Mouse (Mus musculus) neutrophil, adult 65 days (primary cell): ENCODE results near the gene Olfr1047. TPM values are rescaled to one million over a fixed set of nuclear protein-coding genes. Genes with fewer than 3 reads are reported as not detected.

Experiments used
- total RNA-seq: library from RNA; stranded (reverse); gene quantifications from 2 replicates; pipeline ENCODE4 v1.2.4, GENCODE M21; 2023

Gene Olfr1047
- not detected in 2 replicates for total RNA-seq

DNA sequence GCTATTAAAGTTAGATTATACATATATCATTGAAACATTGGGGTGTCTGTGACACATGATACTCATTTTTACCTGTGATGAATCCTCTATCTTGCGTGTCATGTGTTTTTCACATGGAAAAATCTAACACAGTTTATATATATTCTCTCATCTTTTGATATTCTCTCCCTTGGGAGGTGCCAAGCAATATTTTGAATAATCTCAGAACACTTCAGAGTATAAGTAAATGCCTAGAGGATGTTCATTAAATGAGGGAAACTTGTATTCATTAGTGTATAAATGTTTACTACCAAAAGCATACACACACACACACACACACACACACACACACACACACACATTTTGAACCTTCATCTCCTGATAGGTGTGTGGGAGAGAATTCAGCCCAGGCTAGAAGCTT, at the start of gene Olfr1047:
Gene Olfr1047 (minus strand): TSS at position 101 of the 400 bp plus-strand sequence.

DNA sequence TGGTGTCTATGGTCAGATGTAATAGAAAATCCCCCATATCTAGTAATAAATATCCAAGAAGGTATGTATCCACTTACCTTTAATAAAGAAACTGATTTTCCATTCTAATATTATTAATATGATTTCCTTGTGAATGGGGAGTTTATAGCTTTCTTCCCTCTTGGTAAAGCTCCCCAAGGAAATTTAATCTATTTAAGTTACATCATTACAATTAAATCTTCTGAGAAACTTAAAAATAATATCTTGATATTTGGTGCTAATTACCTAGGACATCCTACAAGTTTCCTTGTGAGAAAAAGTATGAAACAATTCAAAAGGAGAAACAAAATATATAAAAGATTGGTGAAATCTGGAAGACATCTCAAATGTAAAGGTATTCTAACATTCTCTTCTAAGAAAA, 47.8 kb upstream of the Olfr1047 start, which contains the start of gene Olfr1051:
Gene Olfr1051 (minus strand): TSS at position 101 of the 400 bp plus-strand sequence.

DNA sequence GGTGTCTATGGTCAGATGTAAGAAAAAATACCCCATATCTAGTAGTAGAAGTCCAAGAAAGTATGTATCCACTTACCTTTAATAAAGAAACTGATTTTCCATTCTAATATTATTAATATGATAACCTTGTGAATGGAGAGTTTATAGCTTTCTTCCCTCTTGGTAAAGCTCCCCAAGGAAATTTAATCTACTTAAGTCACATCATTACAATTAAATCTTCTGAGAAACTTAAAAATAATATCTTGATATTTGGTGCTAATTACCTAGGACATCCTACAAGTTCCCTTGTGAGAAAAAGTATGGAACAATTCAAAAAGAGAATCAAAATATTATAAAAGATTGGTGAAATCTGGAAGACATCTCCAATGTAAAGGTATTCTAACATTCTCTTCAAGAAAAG, 27.0 kb upstream of the Olfr1047 start, which contains the start of gene Olfr1049:
Gene Olfr1049 (minus strand): TSS at position 101 of the 400 bp plus-strand sequence.

DNA sequence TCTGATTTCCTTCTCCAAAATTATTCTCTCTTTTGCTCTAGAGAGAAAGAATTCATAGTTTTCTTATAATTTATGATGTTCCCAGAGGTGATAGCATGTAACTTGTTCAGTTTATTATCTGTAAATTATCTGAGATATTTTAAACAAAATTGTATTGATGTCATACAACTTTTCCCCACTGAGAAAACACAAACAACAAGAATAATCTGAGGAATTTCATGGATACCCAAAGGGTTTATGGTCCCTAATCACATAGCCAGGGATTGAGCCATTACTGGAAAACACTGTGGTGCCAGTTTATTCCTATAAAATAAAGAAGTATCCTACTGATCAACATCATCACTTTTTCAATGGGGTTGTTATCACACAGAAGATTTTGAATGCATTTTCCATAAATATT, 9.0 kb upstream of the Olfr1047 start, which contains the start of gene Olfr1048:
Gene Olfr1048 (minus strand): TSS at position 101 of the 400 bp plus-strand sequence.

DNA sequence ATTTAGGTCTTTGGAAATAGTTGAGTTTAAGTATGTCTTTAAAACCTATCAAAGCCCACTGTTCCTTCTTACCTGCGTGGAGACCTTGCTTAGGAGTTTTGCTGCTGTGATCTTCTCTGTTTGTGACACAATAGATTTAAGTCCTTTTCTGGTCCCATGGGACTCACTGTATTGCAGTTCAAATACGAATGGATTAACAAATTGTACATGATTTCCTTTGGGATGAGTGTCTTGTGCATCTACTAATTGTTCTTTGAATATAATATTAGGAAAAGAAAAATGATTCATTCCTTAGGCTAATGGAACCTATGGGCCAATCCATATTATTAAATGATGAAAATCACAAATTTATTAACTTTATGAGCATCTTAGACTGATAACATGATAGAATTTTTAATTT, 12.0 kb downstream of the Olfr1047 start, which contains the start of gene Olfr1046:
Gene Olfr1046 (minus strand): TSS at position 101 of the 400 bp plus-strand sequence.

DNA sequence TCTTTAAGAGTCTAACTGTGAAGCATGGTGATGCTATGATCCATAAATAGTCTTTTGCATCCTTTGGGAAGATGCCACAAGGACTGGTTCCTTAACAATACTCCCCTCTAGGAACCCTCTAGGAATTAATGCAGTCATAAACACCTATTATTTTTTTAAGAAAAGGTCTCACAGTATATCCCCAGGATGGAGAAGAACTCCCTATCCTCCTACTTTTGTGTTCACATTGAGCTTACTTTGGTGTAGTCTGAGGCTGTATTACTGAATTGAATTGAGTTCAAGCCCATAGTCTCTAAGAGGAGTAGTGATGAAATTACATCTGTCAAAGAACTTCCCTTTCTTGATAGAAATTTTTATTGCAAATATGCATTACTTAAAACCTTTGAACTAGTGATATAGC, 28.3 kb downstream of the Olfr1047 start, which contains the start of gene Olfr1045:
Gene Olfr1045 (minus strand): TSS at position 101 of the 400 bp plus-strand sequence.

DNA sequence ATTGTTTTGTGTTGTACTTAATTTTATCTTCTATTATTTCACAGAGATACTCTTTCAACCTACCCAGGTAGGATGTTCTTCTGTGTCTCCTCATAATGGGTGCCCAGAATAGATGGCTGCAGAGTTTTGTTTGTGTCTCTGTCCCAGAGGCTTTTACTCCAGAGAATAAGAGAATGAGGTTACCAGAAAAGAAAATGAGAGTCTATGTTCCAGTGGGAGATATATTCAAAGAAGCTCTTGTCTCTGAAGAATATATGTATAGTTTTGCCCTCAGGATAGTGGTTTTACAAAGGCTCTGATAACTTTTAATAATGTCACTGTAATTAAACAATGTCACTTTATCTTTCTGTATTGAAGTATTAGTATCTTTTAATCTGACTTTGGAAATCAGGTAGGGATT, 45.6 kb downstream of the Olfr1047 start, which contains the start of gene Olfr52:
Gene Olfr52 (minus strand): TSS at position 101 of the 400 bp plus-strand sequence.

DNA sequence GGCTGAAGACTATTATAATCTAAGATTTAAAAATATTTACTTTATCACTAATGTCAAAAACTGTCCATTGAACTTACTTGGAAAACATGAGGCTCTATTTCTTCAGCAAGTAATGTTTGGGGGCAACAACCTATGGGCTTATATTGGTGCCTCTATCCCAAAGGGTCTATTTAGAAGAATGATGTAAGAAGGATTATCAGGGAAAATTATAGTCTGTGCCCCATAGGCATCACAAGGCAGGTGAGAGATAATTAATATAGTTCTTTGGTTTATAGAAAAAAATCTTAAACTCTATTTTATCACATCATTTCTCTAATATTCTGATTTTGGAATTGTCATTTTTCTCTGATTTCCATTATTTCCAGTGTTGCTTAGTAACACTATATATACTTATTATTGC, 53.5 kb downstream of the Olfr1047 start, which contains the start of gene Olfr1044:
Gene Olfr1044 (minus strand): TSS at position 101 of the 400 bp plus-strand sequence.

Other genes starting within 250 kb of the Olfr1047 start
- gene Olfr1031, start 241.1 kb downstream of the Olfr1047 start, total RNA-seq: not detected in 2 replicates
- not detected in 2 replicates for gene Olfr1032, start 225.9 kb downstream of the Olfr1047 start, total RNA-seq
- gene Olfr1033, start 210.8 kb downstream of the Olfr1047 start, total RNA-seq: not detected in 2 replicates
- not detected in 2 replicates for gene Olfr1034, start 185.5 kb downstream of the Olfr1047 start, total RNA-seq
- not detected in 2 replicates for gene Olfr1036, start 157.4 kb downstream of the Olfr1047 start, total RNA-seq
- not detected in 2 replicates for gene Olfr1037, start 144.0 kb downstream of the Olfr1047 start, total RNA-seq
- not detected in 2 replicates for gene Olfr1039, start 95.5 kb downstream of the Olfr1047 start, total RNA-seq
- not detected in 2 replicates for gene Olfr1040, start 84.7 kb downstream of the Olfr1047 start, total RNA-seq
- not detected in 2 replicates for gene Olfr1042, start 69.6 kb downstream of the Olfr1047 start, total RNA-seq
- not detected in 2 replicates for gene Olfr1043, start 63.9 kb downstream of the Olfr1047 start, total RNA-seq
- gene Olfr1044, start 53.6 kb downstream of the Olfr1047 start, total RNA-seq: not detected in 2 replicates
- gene Olfr52, start 45.7 kb downstream of the Olfr1047 start, total RNA-seq: not detected in 2 replicates
- not detected in 2 replicates for gene Olfr1045, start 28.4 kb downstream of the Olfr1047 start, total RNA-seq
- not detected in 2 replicates for gene Olfr1046, start 12.1 kb downstream of the Olfr1047 start, total RNA-seq
- gene Olfr1048, start 8.9 kb upstream of the Olfr1047 start, total RNA-seq: not detected in 2 replicates
- not detected in 2 replicates for gene Olfr1049, start 26.9 kb upstream of the Olfr1047 start, total RNA-seq
- not detected in 2 replicates for gene Olfr1051, start 47.7 kb upstream of the Olfr1047 start, total RNA-seq
- not detected in 2 replicates for gene Olfr1052, start 61.1 kb upstream of the Olfr1047 start, total RNA-seq
- not detected in 2 replicates for gene Olfr1053, start 83.9 kb upstream of the Olfr1047 start, total RNA-seq
- gene Olfr1054, start 104.0 kb upstream of the Olfr1047 start, total RNA-seq: not detected in 2 replicates
- gene Olfr1055, start 118.9 kb upstream of the Olfr1047 start, total RNA-seq: not detected in 2 replicates
- gene Olfr1056, start 131.1 kb upstream of the Olfr1047 start, total RNA-seq: not detected in 2 replicates
- not detected in 2 replicates for gene Olfr1057, start 147.0 kb upstream of the Olfr1047 start, total RNA-seq
- gene Olfr1058, start 157.2 kb upstream of the Olfr1047 start, total RNA-seq: not detected in 2 replicates
- not detected in 2 replicates for gene Olfr1061, start 182.6 kb upstream of the Olfr1047 start, total RNA-seq
- not detected in 2 replicates for gene Olfr1062, start 195.3 kb upstream of the Olfr1047 start, total RNA-seq
- not detected in 2 replicates for gene Olfr1065, start 219.2 kb upstream of the Olfr1047 start, total RNA-seq
- gene Olfr1066, start 224.9 kb upstream of the Olfr1047 start, total RNA-seq: not detected in 2 replicates